Mouse (Mus musculus) erythroid progenitor cell, adult 5-6 weeks (primary cell): ENCODE results near the gene Uqcrc1. TPM values are rescaled to one million over a fixed set of nuclear protein-coding genes. Genes with fewer than 3 reads are reported as not detected.

Experiments used
- ATAC-seq: replicated peaks from 2 replicates; pipeline ENCODE4 v1.8.0; 2016; ENCODE audit warnings: moderate number of reproducible peaks, mild to moderate bottlenecking, moderate TSS enrichment, inconsistent platforms; ENCODE audit not compliant: poor library complexity, low FRiP score, severe bottlenecking
- total RNA-seq, 2 experiments: library from RNA; stranded (forward) in 1 of 2; stranded (reverse) in 1 of 2; fragments of 150-400 nt in 1 of 2; fragments of 186-747, 209-891 nt in 1 of 2; gene quantifications; 2 replicates each; pipeline versions ENCODE4 v1.2.3 to v1.2.4; 2015 to 2017; ENCODE audit warnings: low replicate concordance in 2 of 2

Gene Uqcrc1
- total RNA-seq, 2 experiments from 2014 or later, result 65.8 to 108 TPM

GRCm38 (mm10) chr9:108982498-108982897, 46.1 kb downstream of the Uqcrc1 start:
- no peak for ATAC-seq

- no peak for ATAC-seq
These were observed 46.8 kb downstream of the Uqcrc1 start for GRCm38 (mm10) chr9:108983209-108983608.

DNA sequence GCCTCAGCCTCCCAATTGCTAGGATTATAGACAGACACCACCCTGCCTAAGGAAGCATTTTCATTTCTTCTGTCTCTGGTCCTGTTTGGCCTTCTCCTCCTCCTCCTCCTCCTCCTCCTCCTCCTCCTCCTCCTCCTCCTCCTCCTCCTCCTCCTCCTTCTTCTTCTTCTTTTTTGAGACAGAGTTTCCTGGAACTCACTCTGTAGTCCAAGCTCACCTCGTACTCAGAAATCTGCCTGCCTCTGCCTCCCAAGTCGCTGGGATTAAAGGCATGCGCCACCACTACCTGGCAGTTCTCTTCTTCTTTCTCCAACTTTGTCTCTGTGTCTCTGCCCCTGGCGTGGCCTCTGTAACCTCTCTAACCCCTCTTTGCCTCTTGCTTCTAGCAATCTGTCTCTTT, 49.3 kb downstream of the Uqcrc1 start, which contains the start of gene Ucn2:
Gene Ucn2 (plus strand): TSS at position 301 of the 400 bp plus-strand sequence.
- ATAC-seq, result no peak

GRCm38 (mm10) chr9:108987704-108988350, 51.4 kb downstream of the Uqcrc1 start:
- ATAC-seq, result no peak

DNA sequence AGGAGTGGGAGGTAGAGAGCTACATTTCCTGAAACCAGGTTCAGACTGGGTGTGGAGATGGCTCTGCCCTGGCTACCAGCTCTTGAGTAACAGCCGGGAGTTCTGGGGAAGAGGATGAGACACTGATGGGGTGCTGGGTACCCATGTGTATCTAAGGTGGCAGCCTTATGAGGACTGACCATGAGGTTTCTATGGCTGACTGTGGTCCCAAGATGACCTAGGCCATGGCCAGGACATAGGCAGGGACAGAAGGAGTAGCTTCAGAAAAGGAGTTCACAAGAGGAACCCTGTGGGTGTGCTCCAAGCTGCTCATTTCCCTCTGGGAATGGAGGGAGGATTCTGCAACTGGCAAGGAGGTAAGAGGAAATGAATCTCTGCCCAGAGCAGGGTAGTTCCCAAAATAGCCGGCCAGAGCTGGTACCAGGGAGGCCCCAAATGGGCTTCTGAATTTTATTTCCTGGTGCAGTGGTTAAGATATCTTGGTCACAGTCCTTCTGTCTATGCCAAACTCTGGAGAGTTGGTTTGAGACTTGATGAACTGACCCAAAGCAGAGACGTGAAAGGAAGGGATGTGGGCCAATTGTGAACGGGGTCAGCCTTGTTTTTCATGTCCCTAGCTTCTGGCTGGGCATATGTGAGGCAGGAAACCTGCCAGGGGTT, 53.5 kb downstream of the Uqcrc1 start:
- ATAC-seq, result no peak

- ATAC-seq, result no peak
These were observed 54.0 kb downstream of the Uqcrc1 start for GRCm38 (mm10) chr9:108990462-108990820.

DNA sequence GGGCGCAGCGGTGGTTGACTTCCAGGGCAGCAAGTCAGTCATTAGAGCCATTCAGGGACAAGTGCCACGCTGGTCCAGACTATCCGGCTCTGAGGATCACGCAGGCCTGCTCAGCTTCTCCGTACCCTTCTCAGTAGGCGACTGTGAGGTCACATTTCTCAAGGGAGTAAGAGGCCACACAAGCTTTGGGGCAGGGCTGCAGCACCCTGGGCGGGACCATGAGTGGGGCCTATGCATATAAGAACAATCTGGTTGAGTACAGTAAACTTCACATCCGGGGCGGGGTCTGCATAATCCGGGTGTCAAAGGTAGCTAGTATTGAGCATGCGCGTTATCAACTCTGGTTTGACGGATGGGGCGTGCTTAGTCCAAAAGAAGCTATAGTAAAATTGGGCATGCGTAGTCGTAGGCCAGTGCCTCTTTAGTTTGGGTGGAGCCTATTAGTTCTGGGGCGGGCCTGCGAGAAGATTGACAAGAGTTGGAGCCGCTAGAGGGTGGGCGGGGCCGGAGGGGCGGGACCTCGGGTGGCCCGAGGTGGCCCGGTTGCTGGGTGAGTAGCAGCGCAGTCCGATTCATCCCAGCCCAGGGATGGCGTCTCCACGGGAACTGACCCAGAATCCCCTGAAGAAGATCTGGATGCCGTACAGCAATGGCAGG, 55.1 kb downstream of the Uqcrc1 start, which contains the start of gene Pfkfb4:
Gene Pfkfb4 (plus strand): TSS at position 351 of the 657 bp plus-strand sequence.
- ATAC-seq, result peak; percentile 90

DNA sequence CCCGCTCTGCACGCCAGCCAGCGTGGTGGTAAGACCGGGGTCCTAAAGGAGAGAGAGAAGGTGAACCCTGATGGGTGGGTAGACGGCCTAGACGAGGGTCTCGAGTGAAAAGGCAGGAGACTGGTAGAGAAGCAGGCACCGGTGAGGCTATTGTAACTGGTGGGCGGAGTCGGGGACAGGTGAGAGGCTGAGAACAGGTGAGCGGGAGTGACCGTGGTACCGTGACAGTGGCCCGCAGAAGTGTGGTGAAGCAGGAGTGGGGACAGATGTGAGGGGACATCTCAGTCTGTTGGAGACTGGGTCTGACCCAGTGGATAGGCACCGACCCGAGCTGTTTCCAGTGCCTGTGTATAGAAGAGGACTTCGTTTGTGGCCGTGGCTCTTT, 55.6 kb downstream of the Uqcrc1 start:
- peak; percentile 6; the same call in 1 of the 2 replicates for ATAC-seq

GRCm38 (mm10) chr9:108992620-108993361, 56.4 kb downstream of the Uqcrc1 start:
- no peak for ATAC-seq

GRCm38 (mm10) chr9:108996411-108996810, 60.0 kb downstream of the Uqcrc1 start:
- no peak for ATAC-seq

DNA sequence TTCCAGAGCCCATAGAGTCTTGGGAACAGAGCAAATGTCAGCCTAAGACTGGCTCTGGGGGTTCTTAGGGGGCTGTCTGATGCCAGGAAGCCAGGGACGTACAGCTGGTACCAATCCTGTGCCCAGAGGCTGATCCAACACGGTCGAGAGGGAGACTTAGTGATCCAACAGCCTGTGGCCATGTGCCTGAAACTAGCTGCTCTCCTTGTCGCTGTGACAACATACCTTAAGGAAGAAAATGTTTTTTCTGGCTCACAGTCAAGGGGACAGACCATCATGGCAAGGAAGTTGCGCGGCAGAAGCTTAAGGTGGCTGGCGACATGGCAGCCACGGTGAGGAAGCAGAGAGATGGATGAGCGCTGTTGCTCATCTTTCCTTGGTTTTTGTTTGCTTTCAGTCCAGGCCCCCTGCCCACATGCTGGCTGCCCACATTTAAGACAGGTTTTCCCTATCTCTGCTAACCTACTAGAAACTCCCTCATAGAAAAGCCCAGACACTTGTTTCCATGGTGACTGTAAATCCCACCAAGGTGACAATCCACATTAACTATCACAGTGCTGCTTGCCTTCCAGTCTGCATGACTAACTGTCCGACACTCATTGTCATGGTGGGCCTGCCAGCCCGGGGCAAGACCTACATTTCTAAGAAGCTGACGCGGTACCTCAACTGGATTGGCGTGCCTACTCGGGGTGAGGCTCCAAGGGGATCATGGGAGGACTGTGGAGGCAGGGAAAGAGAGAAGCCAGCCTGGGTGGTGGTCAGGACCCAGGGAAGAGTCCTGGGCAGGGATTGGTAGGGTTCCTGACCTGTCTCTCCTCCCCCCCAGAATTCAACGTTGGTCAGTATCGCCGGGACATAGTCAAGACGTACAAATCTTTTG, 62.1 kb downstream of the Uqcrc1 start:
- ATAC-seq, result no peak

DNA sequence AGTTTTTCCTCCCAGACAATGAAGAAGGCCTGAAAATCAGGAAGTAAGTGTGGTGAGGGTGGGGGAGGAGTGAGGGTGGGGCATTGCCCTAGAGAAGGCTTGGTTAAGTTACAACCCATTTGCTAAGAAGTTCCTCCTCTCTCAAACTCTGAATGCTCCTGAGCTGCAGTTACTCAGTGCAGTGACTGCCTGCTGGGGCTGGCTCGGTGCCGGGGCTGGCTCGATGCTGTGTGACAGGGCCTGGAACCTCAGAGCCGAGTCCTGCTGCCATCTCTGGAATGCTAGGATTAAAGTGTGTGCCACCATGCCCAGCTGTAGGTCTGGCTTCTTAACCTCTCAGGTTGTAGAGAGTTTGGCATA, 62.7 kb downstream of the Uqcrc1 start:
- ATAC-seq, result no peak

Other genes with a start within 250 kb of the Uqcrc1 start
- 1.4 and 10.9 TPM in 2 replicates for gene Prkar2a, start 247.3 kb upstream of the Uqcrc1 start, total RNA-seq (2015; ENCODE audit: low replicate concordance)
- 1.4 and 1.5 TPM in 2 replicates for gene Prkar2a, start 247.3 kb upstream of the Uqcrc1 start, total RNA-seq (2017; ENCODE audit: low replicate concordance)
- 16.2 and 32.7 TPM in 2 replicates for gene Ip6k2, start 152.8 kb upstream of the Uqcrc1 start, total RNA-seq (2015; ENCODE audit: low replicate concordance)
- gene Ip6k2, start 152.8 kb upstream of the Uqcrc1 start, total RNA-seq (2017; ENCODE audit: low replicate concordance), result 32.5 and 80.9 TPM in 2 replicates
- gene Nckipsd, start 128.3 kb upstream of the Uqcrc1 start, total RNA-seq (2015; ENCODE audit: low replicate concordance), result 2.9 and 6.1 TPM in 2 replicates
- gene Nckipsd, start 128.3 kb upstream of the Uqcrc1 start, total RNA-seq (2017; ENCODE audit: low replicate concordance), result 9.8 and 20.6 TPM in 2 replicates
- gene Celsr3, start 110.3 kb upstream of the Uqcrc1 start, total RNA-seq (2015; ENCODE audit: low replicate concordance), result 2.9 and 4.3 TPM in 2 replicates
- 0.51 and 0.61 TPM in 2 replicates for gene Celsr3, start 110.3 kb upstream of the Uqcrc1 start, total RNA-seq (2017; ENCODE audit: low replicate concordance)
- gene Slc26a6, start 83.3 kb upstream of the Uqcrc1 start, total RNA-seq (2015; ENCODE audit: low replicate concordance), result not detected in 2 replicates
- gene Slc26a6, start 83.3 kb upstream of the Uqcrc1 start, total RNA-seq (2017; ENCODE audit: low replicate concordance), result not detected in 2 replicates
- not detected in 2 replicates for gene Tmem89, start 22.0 kb upstream of the Uqcrc1 start, total RNA-seq (2015; ENCODE audit: low replicate concordance)
- not detected in 2 replicates for gene Tmem89, start 22.0 kb upstream of the Uqcrc1 start, total RNA-seq (2017; ENCODE audit: low replicate concordance)
- gene Col7a1, start 17.0 kb downstream of the Uqcrc1 start, total RNA-seq (2015; ENCODE audit: low replicate concordance), result 0.42 TPM in 1 of 2 replicates, not detected in the other
- gene Col7a1, start 17.0 kb downstream of the Uqcrc1 start, total RNA-seq (2017; ENCODE audit: low replicate concordance), result 0.64 TPM in 1 of 2 replicates, not detected in the other
- gene Ucn2, start 49.4 kb downstream of the Uqcrc1 start, total RNA-seq (2015; ENCODE audit: low replicate concordance), result not detected in 2 replicates
- gene Ucn2, start 49.4 kb downstream of the Uqcrc1 start, total RNA-seq (2017; ENCODE audit: low replicate concordance), result not detected in 2 replicates
- gene Pfkfb4, start 55.1 kb downstream of the Uqcrc1 start, total RNA-seq (2015; ENCODE audit: low replicate concordance), result 3.6 and 9.2 TPM in 2 replicates
- gene Pfkfb4, start 55.1 kb downstream of the Uqcrc1 start, total RNA-seq (2017; ENCODE audit: low replicate concordance), result 1.6 and 10.8 TPM in 2 replicates
- gene Shisa5, start 101.9 kb downstream of the Uqcrc1 start, total RNA-seq (2015; ENCODE audit: low replicate concordance), result 13.8 and 40.4 TPM in 2 replicates
- gene Shisa5, start 101.9 kb downstream of the Uqcrc1 start, total RNA-seq (2017; ENCODE audit: low replicate concordance), result 44.5 and 87.6 TPM in 2 replicates
- 11.5 and 17.6 TPM in 2 replicates for gene Trex1, start 123.1 kb downstream of the Uqcrc1 start, total RNA-seq (2015; ENCODE audit: low replicate concordance)
- gene Trex1, start 123.1 kb downstream of the Uqcrc1 start, total RNA-seq (2017; ENCODE audit: low replicate concordance), result 0.26 and 0.76 TPM in 2 replicates
- 3.4 and 6.5 TPM in 2 replicates for gene Atrip, start 137.5 kb downstream of the Uqcrc1 start, total RNA-seq (2015; ENCODE audit: low replicate concordance)
- 11.0 and 12.6 TPM in 2 replicates for gene Atrip, start 137.5 kb downstream of the Uqcrc1 start, total RNA-seq (2017; ENCODE audit: low replicate concordance)
- 2.9 and 5.0 TPM in 2 replicates for gene Ccdc51, start 145.9 kb downstream of the Uqcrc1 start, total RNA-seq (2015; ENCODE audit: low replicate concordance)
- 2.6 and 5.5 TPM in 2 replicates for gene Ccdc51, start 145.9 kb downstream of the Uqcrc1 start, total RNA-seq (2017; ENCODE audit: low replicate concordance)
- gene Tma7, start 146.0 kb downstream of the Uqcrc1 start, total RNA-seq (2015; ENCODE audit: low replicate concordance), result 106 and 281 TPM in 2 replicates
- 31.5 and 73.0 TPM in 2 replicates for gene Tma7, start 146.0 kb downstream of the Uqcrc1 start, total RNA-seq (2017; ENCODE audit: low replicate concordance)
- not detected in 2 replicates for gene Plxnb1, start 158.8 kb downstream of the Uqcrc1 start, total RNA-seq (2015; ENCODE audit: low replicate concordance)
- gene Plxnb1, start 158.8 kb downstream of the Uqcrc1 start, total RNA-seq (2017; ENCODE audit: low replicate concordance), result not detected in 2 replicates
- not detected in 2 replicates for gene Fbxw21, start 225.4 kb downstream of the Uqcrc1 start, total RNA-seq (2015; ENCODE audit: low replicate concordance)
- not detected in 2 replicates for gene Fbxw21, start 225.4 kb downstream of the Uqcrc1 start, total RNA-seq (2017; ENCODE audit: low replicate concordance)